8 mouse cellular contexts compared by ENCODE assay signal in the genomic region with DNA sequence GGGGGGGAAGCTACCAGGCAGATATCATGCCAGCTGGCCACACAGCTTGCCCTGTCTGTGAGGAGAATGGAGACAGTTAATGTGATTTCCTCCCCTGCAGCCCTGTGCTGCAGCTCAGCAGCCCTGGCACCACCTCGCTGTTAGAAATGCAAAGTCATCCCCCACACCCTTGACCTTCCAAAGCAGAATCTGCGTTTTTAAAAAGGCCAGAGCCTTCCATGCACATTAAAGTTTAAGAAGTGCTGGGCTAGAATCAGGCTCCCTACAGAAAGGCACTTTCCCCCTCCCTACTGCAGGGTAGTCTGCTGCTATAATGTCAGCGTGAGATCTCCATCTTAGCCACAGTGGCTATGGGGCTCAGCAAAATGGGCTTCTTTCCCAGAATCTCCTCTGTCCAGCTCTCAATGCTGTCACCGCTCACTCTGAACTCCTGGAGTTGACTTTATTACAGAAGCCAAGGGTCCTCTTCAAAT. TPM values are rescaled to one million over a fixed set of nuclear protein-coding genes. Genes with fewer than 3 reads are reported as not detected.
DNase-seq lines count a peak whose midpoint lies in the region; ATAC-seq and TF ChIP-seq lines count a peak whose summit lies in the region.

No protein-coding gene starts in this region.

- ATAC-seq in hindbrain, embryonic 12.5 days (ENCODE audit: low FRiP score), result no peak
- no peak for ATAC-seq in limb, embryonic 14.5 days (ENCODE audit: low FRiP score, low read depth)
- ATAC-seq in kidney, embryonic 14.5 days (ENCODE audit: low FRiP score, low TSS enrichment), result no peak

- H3K4me2 ChIP-seq in hindbrain, embryonic 12.5 days (replicated peaks), result no peak overlapping the region
- H3K4me2 ChIP-seq in limb, embryonic 14.5 days (replicated peaks; ENCODE audit: low read depth, low read length, severe bottlenecking), result no peak overlapping the region
- no peak overlapping the region for H3K4me2 ChIP-seq in kidney, embryonic 14.5 days (replicated peaks; ENCODE audit: low read depth, low read length)

- H3K27ac ChIP-seq in hindbrain, embryonic 10.5 days, result peak overlapping the region; percentile 16; the same call in 1 of the 2 replicates
- no peak overlapping the region for H3K27ac ChIP-seq in hindbrain, embryonic 12.5 days
- H3K27ac ChIP-seq in MEL (ENCODE audit: control insufficient read depth, low read depth, low read length), result no peak overlapping the region
- no peak overlapping the region for H3K27ac ChIP-seq in limb, embryonic 14.5 days (replicated peaks; ENCODE audit: low read depth, low read length)
- H3K27ac ChIP-seq in kidney, embryonic 14.5 days (ENCODE audit: low read depth, low read length), result no peak overlapping the region

- H3K27me3 ChIP-seq in hindbrain, embryonic 10.5 days (ENCODE audit: insufficient read depth, poor library complexity, severe bottlenecking), result no peaks in the 10 kb centered on the region
- no peaks in the 10 kb centered on the region for H3K27me3 ChIP-seq in hindbrain, embryonic 12.5 days
- peaks cover 0 to 3% of the 10 kb centered on the region in 2 experiments; a peak in 3 of 4 replicates for H3K27me3 ChIP-seq in MEL (ENCODE audit: control insufficient read depth in 1 of 2, insufficient read depth in 2 of 2, low read length in 2 of 2)
- H3K27me3 ChIP-seq in limb, embryonic 14.5 days (ENCODE audit: control insufficient read depth, insufficient read depth, low read length), result no peaks in the 10 kb centered on the region
- H3K27me3 ChIP-seq in kidney, embryonic 14.5 days (ENCODE audit: control insufficient read depth, insufficient read depth, low read length), result no peaks in the 10 kb centered on the region

- H3K9me3 ChIP-seq in hindbrain, embryonic 10.5 days, result no peaks in the 10 kb centered on the region
- no peaks in the 10 kb centered on the region for H3K9me3 ChIP-seq in hindbrain, embryonic 12.5 days (replicated peaks)
- H3K9me3 ChIP-seq in MEL (replicated peaks; ENCODE audit: insufficient read depth, low read length), result no peaks in the 10 kb centered on the region
- H3K9me3 ChIP-seq in limb, embryonic 14.5 days (ENCODE audit: control insufficient read depth, low read length), result no peaks in the 10 kb centered on the region
- no peaks in the 10 kb centered on the region for H3K9me3 ChIP-seq in kidney, embryonic 14.5 days (ENCODE audit: control insufficient read depth, low read length)

- TF ChIP-seq CTCF in MEL (IDR thresholded peaks at IDR 0.05 in 2 of 3, conservative IDR thresholded peaks at IDR 0.05 in 1 of 3; ENCODE audit: control insufficient read depth in 1 of 3, insufficient read depth in 1 of 3, low read depth in 2 of 3, low read length in 3 of 3, poor library complexity in 1 of 3, severe bottlenecking in 1 of 3), result no peak
- no peak for TF ChIP-seq CTCF in brain, embryonic 14.5 days (IDR thresholded peaks at IDR 0.05; ENCODE audit: borderline replicate concordance, extremely low read depth, insufficient read depth, insufficient read length)

- H3K4me1 ChIP-seq in hindbrain, embryonic 10.5 days (replicated peaks), result peaks cover 7% of the 10 kb centered on the region
- H3K4me1 ChIP-seq in hindbrain, embryonic 12.5 days, result no peaks in the 10 kb centered on the region
- peaks cover 0 to 11% of the 10 kb centered on the region in 2 experiments; a peak in 3 of 4 replicates for H3K4me1 ChIP-seq in MEL (ENCODE audit: control insufficient read depth in 1 of 2, insufficient read depth in 2 of 2, low read length in 2 of 2)
- H3K4me1 ChIP-seq in limb, embryonic 14.5 days (ENCODE audit: control insufficient read depth, insufficient read depth, low read length), result no peaks in the 10 kb centered on the region
- H3K4me1 ChIP-seq in kidney, embryonic 14.5 days (ENCODE audit: control insufficient read depth, insufficient read depth, low read length), result no peaks in the 10 kb centered on the region

- H3K79me2 ChIP-seq in MEL (ENCODE audit: control insufficient read depth, insufficient read depth, low read length, poor library complexity), result no peaks in the 10 kb centered on the region

- TF ChIP-seq EP300 in MEL (IDR thresholded peaks at IDR 0.05; ENCODE audit: low read depth in 1 of 2, low read length in 2 of 2), result no peak

- H3K9ac ChIP-seq in hindbrain, embryonic 12.5 days, result no peak overlapping the region
- no peak overlapping the region for H3K9ac ChIP-seq in MEL (ENCODE audit: control insufficient read depth, low read depth, low read length, poor library complexity, severe bottlenecking)
- H3K9ac ChIP-seq in limb, embryonic 14.5 days (ENCODE audit: low read depth, low read length, severe bottlenecking), result no peak overlapping the region
- no peak overlapping the region for H3K9ac ChIP-seq in kidney, embryonic 14.5 days (ENCODE audit: low read depth, low read length)

- H3K4me3 ChIP-seq in hindbrain, embryonic 10.5 days, result no peak overlapping the region
- H3K4me3 ChIP-seq in hindbrain, embryonic 12.5 days, result no peak overlapping the region
- H3K4me3 ChIP-seq in MEL (ENCODE audit: control insufficient read depth in 1 of 2, insufficient read depth in 1 of 2, low read depth in 2 of 2, low read length in 2 of 2), result no peak overlapping the region
- no peak overlapping the region for H3K4me3 ChIP-seq in limb, embryonic 14.5 days (replicated peaks; ENCODE audit: low read length)
- H3K4me3 ChIP-seq in kidney, embryonic 14.5 days (ENCODE audit: low read length), result no peak overlapping the region

- WGBS in hindbrain, embryonic 10.5 days, result 42% methylated on average over 4 of the region's 4 CpGs
- WGBS in hindbrain, embryonic 12.5 days, result 33% methylated on average over 4 of the region's 4 CpGs
- 31% methylated on average over 4 of the region's 4 CpGs for WGBS in limb, embryonic 14.5 days
- WGBS in kidney, embryonic 14.5 days, result 35% methylated on average over 4 of the region's 4 CpGs

- H3K36me3 ChIP-seq in hindbrain, embryonic 10.5 days, result no peaks in the 10 kb centered on the region
- no peaks in the 10 kb centered on the region for H3K36me3 ChIP-seq in hindbrain, embryonic 12.5 days
- no peaks in the 10 kb centered on the region for H3K36me3 ChIP-seq in MEL (ENCODE audit: control insufficient read depth in 1 of 2, insufficient read depth in 2 of 2, low read length in 2 of 2)
- H3K36me3 ChIP-seq in limb, embryonic 14.5 days (ENCODE audit: control insufficient read depth, insufficient read depth, low read length), result no peaks in the 10 kb centered on the region
- H3K36me3 ChIP-seq in kidney, embryonic 14.5 days (ENCODE audit: control insufficient read depth, insufficient read depth, low read length), result no peaks in the 10 kb centered on the region

- TF ChIP-seq RAD21 in MEL (IDR thresholded peaks at IDR 0.05; ENCODE audit: low read depth, low read length), result no peak

- DNase-seq in hindbrain, embryonic 10.5 days (ENCODE audit: low spot score), result no peak
- peak; percentile 37 for DNase-seq in MEL (ENCODE audit: low read depth, low spot score)
- peak; percentile 66 for DNase-seq in brain, embryonic 14.5 days (ENCODE audit: low read depth)
- DNase-seq in limb, embryonic 14.5 days (ENCODE audit: low spot score), result peak; percentile 56
- DNase-seq in right cerebral cortex, adult 18-20 months, result no peak
- no peak for DNase-seq in kidney, adult 18-20 months

- no peak for TF ChIP-seq POLR2A in MEL (IDR thresholded peaks at IDR 0.05; ENCODE audit: control insufficient read depth in 1 of 2, insufficient read depth in 1 of 2, low read depth in 1 of 2, low read length in 2 of 2, poor library complexity in 1 of 2)
- TF ChIP-seq POLR2A in brain, embryonic 14.5 days (IDR thresholded peaks at IDR 0.05; ENCODE audit: borderline replicate concordance, extremely low read depth, insufficient read depth, insufficient read length, poor library complexity, severe bottlenecking), result no peak
- no peak for TF ChIP-seq POLR2A in limb, embryonic 14.5 days (IDR thresholded peaks at IDR 0.05; ENCODE audit: borderline replicate concordance, extremely low read depth, insufficient read depth, insufficient read length)

TF ChIP-seq in MEL, 35 proteins besides CTCF, POLR2A, EP300 and RAD21:
- TF ChIP-seq USF1 (IDR thresholded peaks at IDR 0.05; ENCODE audit: low read depth, low read length) (no peak), MYB (IDR thresholded peaks at IDR 0.05; ENCODE audit: low read depth, low read length) (no peak), MAZ (IDR thresholded peaks at IDR 0.05; ENCODE audit: low read depth, low read length) (no peak), CHD2 (IDR thresholded peaks at IDR 0.05; ENCODE audit: low read length) (no peak), MAFK (IDR thresholded peaks at IDR 0.05; ENCODE audit: borderline replicate concordance, low read depth, low read length) (no peak), ETS1 (IDR thresholded peaks at IDR 0.05; ENCODE audit: low read depth, low read length) (no peak), SMC3 (IDR thresholded peaks at IDR 0.05; ENCODE audit: low read depth, low read length) (no peak), ZC3H11A (IDR thresholded peaks at IDR 0.05; ENCODE audit: low read depth, low read length) (no peak), NELFE (IDR thresholded peaks at IDR 0.05; ENCODE audit: low read depth, low read length) (no peak), TBP (IDR thresholded peaks at IDR 0.05; ENCODE audit: low read depth, low read length) (no peak)
TF ChIP-seq in MEL: peak in this region for 0.

RNA-seq across cellular contexts. Expression of a gene that starts 10.8 kb away (rescaled TPM):
- polyA plus RNA-seq in hindbrain, embryonic 10.5 days (2016; fragmentation: Nextera tagmentation; extraction: Ambion mirVana), result 42.5 and 69.9 TPM in 2 replicates
- 44.4 and 55.4 TPM in 2 replicates for polyA plus RNA-seq in hindbrain, embryonic 12.5 days (2016; fragmentation: Nextera tagmentation; extraction: Ambion mirVana)
- 156 and 234 TPM in 2 replicates for total RNA-seq in MEL (2012; rRNA removed)
- polyA plus RNA-seq in MEL (2012; ENCODE audit: insufficient read depth in 1 of 2, insufficient read length in 2 of 2, low read depth in 1 of 2, low replicate concordance in 2 of 2, missing spikeins in 1 of 2), result 100 to 1,000 TPM in 1 of 2 experiments, 10 to 100 TPM in 1; 90.9 to 106 TPM
- 49.0 and 52.2 TPM in 2 replicates for polyA plus RNA-seq in brain, embryonic 14.5 days (2012; rRNA removed)
- 28.6 and 33.6 TPM in 2 replicates for polyA plus RNA-seq in limb, embryonic 14.5 days (2012; rRNA removed)
- polyA plus RNA-seq in limb, embryonic 14.5 days (2014; fragmentation: Nextera tagmentation; extraction: Ambion mirVana), result 33.4 and 33.8 TPM in 2 replicates
- 38.1 and 62.0 TPM in 2 replicates for polyA plus RNA-seq in kidney, embryonic 14.5 days (2014; fragmentation: Nextera tagmentation; extraction: Ambion mirVana)

RNA-seq across cellular contexts. Expression of a gene that starts 45.7 kb away (rescaled TPM):
- 7.8 and 8.4 TPM in 2 replicates for polyA plus RNA-seq in hindbrain, embryonic 10.5 days (2016; fragmentation: Nextera tagmentation; extraction: Ambion mirVana)
- polyA plus RNA-seq in hindbrain, embryonic 12.5 days (2016; fragmentation: Nextera tagmentation; extraction: Ambion mirVana), result 15.6 and 17.2 TPM in 2 replicates
- 30.3 and 34.8 TPM in 2 replicates for total RNA-seq in MEL (2012; rRNA removed)
- polyA plus RNA-seq in MEL (2012; ENCODE audit: insufficient read depth in 1 of 2, insufficient read length in 2 of 2, low read depth in 1 of 2, low replicate concordance in 2 of 2, missing spikeins in 1 of 2), result 10 to 100 TPM in 1 of 2 experiments, not detected in 1; 77.0 TPM
- polyA plus RNA-seq in brain, embryonic 14.5 days (2012; rRNA removed), result 127 and 134 TPM in 2 replicates
- polyA plus RNA-seq in limb, embryonic 14.5 days (2012; rRNA removed), result 98.1 and 141 TPM in 2 replicates
- polyA plus RNA-seq in limb, embryonic 14.5 days (2014; fragmentation: Nextera tagmentation; extraction: Ambion mirVana), result 16.0 and 17.6 TPM in 2 replicates
- polyA plus RNA-seq in kidney, embryonic 14.5 days (2014; fragmentation: Nextera tagmentation; extraction: Ambion mirVana), result 10.7 and 11.0 TPM in 2 replicates

Comparison
In these comparisons a context has a peak if more than half of its experiments do, and no peak if none do; other contexts are left out.
1. DNase-seq: peak in MEL (single experiment), brain, embryonic 14.5 days (single experiment) and limb, embryonic 14.5 days (single experiment); none in hindbrain, embryonic 10.5 days (single experiment), right cerebral cortex, adult 18-20 months (single experiment) and kidney, adult 18-20 months (single experiment).